Mouse (Mus musculus): ENCODE results near the gene Tnpo2. TPM values are rescaled to one million over a fixed set of nuclear protein-coding genes. Genes with fewer than 3 reads are reported as not detected.

Gene Tnpo2
- polyA plus RNA-seq, 1 experiment from 2014 or later = 72.8 TPM

Small RNA genes lying within 50 kb of the gene (microRNA-seq; reads per million reads assigned to microRNA genes)
- gene Mir7070 = not detected

Other genes starting within 250 kb of the Tnpo2 start
- 440 and 546 TPM in 2 replicates for gene Nfix, start 236.6 kb upstream of the Tnpo2 start, polyA plus RNA-seq (2015; fragmentation: Nextera tagmentation; extraction: Ambion mirVana)
- gene Dand5, start 214.1 kb upstream of the Tnpo2 start, polyA plus RNA-seq (2015; fragmentation: Nextera tagmentation; extraction: Ambion mirVana) = 8.2 and 8.7 TPM in 2 replicates
- 31.3 and 34.3 TPM in 2 replicates for gene Gadd45gip1, start 205.4 kb upstream of the Tnpo2 start, polyA plus RNA-seq (2015; fragmentation: Nextera tagmentation; extraction: Ambion mirVana)
- gene Rad23a, start 196.2 kb upstream of the Tnpo2 start, polyA plus RNA-seq (2015; fragmentation: Nextera tagmentation; extraction: Ambion mirVana) = 84.8 and 86.5 TPM in 2 replicates
- gene Calr, start 190.0 kb upstream of the Tnpo2 start, polyA plus RNA-seq (2015; fragmentation: Nextera tagmentation; extraction: Ambion mirVana) = 610 and 631 TPM in 2 replicates
- 126 TPM in 2 replicates for gene Farsa, start 179.9 kb upstream of the Tnpo2 start, polyA plus RNA-seq (2015; fragmentation: Nextera tagmentation; extraction: Ambion mirVana)
- gene Syce2, start 164.8 kb upstream of the Tnpo2 start, polyA plus RNA-seq (2015; fragmentation: Nextera tagmentation; extraction: Ambion mirVana) = 51.0 and 54.3 TPM in 2 replicates
- gene Gcdh, start 143.0 kb upstream of the Tnpo2 start, polyA plus RNA-seq (2015; fragmentation: Nextera tagmentation; extraction: Ambion mirVana) = 35.5 and 39.1 TPM in 2 replicates
- gene Klf1, start 135.0 kb upstream of the Tnpo2 start, polyA plus RNA-seq (2015; fragmentation: Nextera tagmentation; extraction: Ambion mirVana) = 0.73 and 0.85 TPM in 2 replicates
- gene Dnase2a, start 128.4 kb upstream of the Tnpo2 start, polyA plus RNA-seq (2015; fragmentation: Nextera tagmentation; extraction: Ambion mirVana) = 5.4 and 5.5 TPM in 2 replicates
- gene Mast1, start 99.6 kb upstream of the Tnpo2 start, polyA plus RNA-seq (2015; fragmentation: Nextera tagmentation; extraction: Ambion mirVana) = 52.4 and 65.8 TPM in 2 replicates
- gene Rtbdn, start 89.9 kb upstream of the Tnpo2 start, polyA plus RNA-seq (2015; fragmentation: Nextera tagmentation; extraction: Ambion mirVana) = 2.2 and 2.4 TPM in 2 replicates
- not detected in 2 replicates for gene Gm49661, start 67.5 kb upstream of the Tnpo2 start, polyA plus RNA-seq (2015; fragmentation: Nextera tagmentation; extraction: Ambion mirVana)
- gene Prdx2, start 67.3 kb upstream of the Tnpo2 start, polyA plus RNA-seq (2015; fragmentation: Nextera tagmentation; extraction: Ambion mirVana) = 1,287 and 1,394 TPM in 2 replicates
- 79.9 and 85.8 TPM in 2 replicates for gene Rnaseh2a, start 67.1 kb upstream of the Tnpo2 start, polyA plus RNA-seq (2015; fragmentation: Nextera tagmentation; extraction: Ambion mirVana)
- 7.6 and 8.2 TPM in 2 replicates for gene Junb, start 58.2 kb upstream of the Tnpo2 start, polyA plus RNA-seq (2015; fragmentation: Nextera tagmentation; extraction: Ambion mirVana)
- 31.3 and 39.8 TPM in 2 replicates for gene Hook2, start 46.3 kb upstream of the Tnpo2 start, polyA plus RNA-seq (2015; fragmentation: Nextera tagmentation; extraction: Ambion mirVana)
- not detected in 2 replicates for gene Best2, start 22.4 kb upstream of the Tnpo2 start, polyA plus RNA-seq (2015; fragmentation: Nextera tagmentation; extraction: Ambion mirVana)
- gene Asna1, start 11.6 kb upstream of the Tnpo2 start, polyA plus RNA-seq (2015; fragmentation: Nextera tagmentation; extraction: Ambion mirVana) = 144 and 153 TPM in 2 replicates
- 108 and 110 TPM in 2 replicates for gene Trir, start 10.1 kb upstream of the Tnpo2 start, polyA plus RNA-seq (2015; fragmentation: Nextera tagmentation; extraction: Ambion mirVana)
- gene Fbxw9, start 23.1 kb downstream of the Tnpo2 start, polyA plus RNA-seq (2015; fragmentation: Nextera tagmentation; extraction: Ambion mirVana) = 61.7 and 78.3 TPM in 2 replicates
- 0.84 TPM in 1 of 2 replicates, not detected in the other for gene Gm5741, start 31.1 kb downstream of the Tnpo2 start, polyA plus RNA-seq (2015; fragmentation: Nextera tagmentation; extraction: Ambion mirVana)
- gene Dhps, start 34.8 kb downstream of the Tnpo2 start, polyA plus RNA-seq (2015; fragmentation: Nextera tagmentation; extraction: Ambion mirVana) = 87.2 and 98.7 TPM in 2 replicates
- 129 and 133 TPM in 2 replicates for gene Wdr83os, start 43.8 kb downstream of the Tnpo2 start, polyA plus RNA-seq (2015; fragmentation: Nextera tagmentation; extraction: Ambion mirVana)
- gene Wdr83, start 44.4 kb downstream of the Tnpo2 start, polyA plus RNA-seq (2015; fragmentation: Nextera tagmentation; extraction: Ambion mirVana) = 53.1 and 61.1 TPM in 2 replicates
- 15.6 and 17.7 TPM in 2 replicates for gene Man2b1, start 46.4 kb downstream of the Tnpo2 start, polyA plus RNA-seq (2015; fragmentation: Nextera tagmentation; extraction: Ambion mirVana)
- 3.4 and 3.8 TPM in 2 replicates for gene Zfp791, start 86.2 kb downstream of the Tnpo2 start, polyA plus RNA-seq (2015; fragmentation: Nextera tagmentation; extraction: Ambion mirVana)
- not detected in 2 replicates for gene Cks1brt, start 115.0 kb downstream of the Tnpo2 start, polyA plus RNA-seq (2015; fragmentation: Nextera tagmentation; extraction: Ambion mirVana)
- gene Olfr371, start 189.1 kb downstream of the Tnpo2 start, polyA plus RNA-seq (2015; fragmentation: Nextera tagmentation; extraction: Ambion mirVana) = not detected in 2 replicates

Measured in forebrain, embryonic 16.5 days (tissue).